Mouse (Mus musculus) forebrain, postnatal 0 days (tissue): Measurements from ENCODE around the gene Rpl18a. TPM values are rescaled to one million over a fixed set of nuclear protein-coding genes. Genes with fewer than 3 reads are reported as not detected.

ENCODE experiments used
- ATAC-seq: fragments of 200-750 bp; cut with Nextera tagmentation; 2 replicates; pipeline ENCODE4 v1.8.0; 2017; ENCODE audit warnings: mild to moderate bottlenecking, moderate library complexity
- DNase-seq: peaks from one replicate; pipeline ENCODE4 v3.0.0-alpha.2; 2015
- H3K27ac ChIP-seq: fragments of 300-500 bp; sonication (generic); 2 replicates; pipeline ENCODE4 v1.5.1; 2014; ENCODE audit warnings: low read depth, mild to moderate bottlenecking, antibody characterized with exemption, low read length, moderate library complexity, mixed read lengths
- H3K27me3 ChIP-seq: fragments of 300-500 bp; sonication (generic); 2 replicates; pipeline ENCODE4 v1.6.1; 2014; ENCODE audit warnings: mild to moderate bottlenecking, low read length, mixed read lengths; ENCODE audit not compliant: insufficient read depth
- H3K36me3 ChIP-seq: fragments of 300-500 bp; sonication (generic); 2 replicates; pipeline ENCODE4 v1.6.1; 2014; ENCODE audit warnings: mild to moderate bottlenecking, moderate library complexity; ENCODE audit not compliant: insufficient read depth
- H3K4me1 ChIP-seq: fragments of 300-500 bp; sonication (generic); 2 replicates; pipeline ENCODE4 v1.6.1; 2014; ENCODE audit warnings: antibody characterized with exemption; ENCODE audit not compliant: insufficient read depth
- H3K4me2 ChIP-seq: fragments of 300-500 bp; sonication (generic); 2 replicates; pipeline ENCODE4 v1.6.1; 2014; ENCODE audit warnings: low read depth, mild to moderate bottlenecking, moderate library complexity
- H3K4me3 ChIP-seq: fragments of 300-500 bp; sonication (generic); 2 replicates; pipeline ENCODE4 v1.5.1; 2014; ENCODE audit warnings: low read depth, low read length, mixed read lengths
- H3K9ac ChIP-seq: fragments of 300-500 bp; sonication (generic); 2 replicates; pipeline ENCODE4 v1.6.1; 2014; ENCODE audit warnings: mild to moderate bottlenecking
- H3K9me3 ChIP-seq: fragments of 300-500 bp; sonication (generic); 2 replicates; pipeline ENCODE4 v1.6.1; 2016; ENCODE audit warnings: low read length
- CTCF ChIP-seq: sonication (generic); IDR thresholded peaks from 2 replicates; pipeline ENCODE4 v1.5.1; 2016; ENCODE audit warnings: antibody characterized with exemption, control low read depth, low read depth
- WGBS: fragments of 180-500 bp; shearing (Covaris S2); extraction: QIAGEN DNeasy Blood & Tissue Kit; methylation state at CpG from one replicate; pipeline ENCODE4 v1.1.7; 2014; 5-methylcytosine and 5-hydroxymethylcytosine counted together
- polyA plus RNA-seq: library from polyadenylated mRNA; unstranded; fragments of >200 nt; fragmentation: Nextera tagmentation; extraction: Ambion mirVana; gene quantifications from 2 replicates; pipeline ENCODE4 v1.2.1, GENCODE M21; 2015
- total RNA-seq: library from RNA; depleted of rRNA; stranded (reverse); fragments of >200 nt; gene quantifications from 2 replicates; pipeline ENCODE4 v1.2.3, GENCODE M21; 2014

Rpl18a gene
- total and polyA plus RNA-seq, 2 experiments from 2014 or later, result 1,945 to 2,793 TPM

DNA sequence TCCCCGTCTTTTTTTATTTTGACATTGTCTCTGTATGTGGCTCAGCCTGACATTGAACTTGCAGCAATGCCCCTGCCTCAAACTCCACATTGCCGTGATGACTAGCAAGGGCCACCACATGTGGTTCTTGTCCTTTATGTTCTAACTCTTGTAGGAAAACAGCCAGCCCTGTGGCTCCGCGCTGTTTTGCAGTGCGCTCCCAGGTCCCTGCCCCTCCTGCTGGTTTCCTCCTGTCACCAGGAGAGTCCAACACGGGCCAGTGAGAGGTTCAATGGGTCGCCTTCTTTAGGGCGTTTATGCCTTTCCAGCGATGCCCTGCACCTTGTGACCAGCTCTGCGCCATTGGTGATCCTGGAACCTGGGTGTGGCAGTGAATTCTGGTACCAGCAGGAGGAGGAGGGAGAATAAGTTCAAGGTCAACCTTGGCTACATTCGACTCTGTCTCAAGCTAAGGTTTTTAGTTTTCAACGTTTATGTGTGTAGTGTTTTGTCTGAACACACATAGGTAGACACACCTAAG is 31.2 kb downstream of the Rpl18a start:
- peak overlapping the region; percentile 90 for H3K4me2 ChIP-seq
- H3K9me3 ChIP-seq, result no peaks in the 10 kb centered on the region
- H3K9ac ChIP-seq, result peak overlapping the region; percentile 42; the same call in 1 of the 2 replicates
- peak overlapping the region; percentile 49 for H3K4me3 ChIP-seq
- 5% methylated on average over 12 of the region's 12 CpGs for WGBS
- peak; percentile 5 for ATAC-seq
- DNase-seq, result no peak
- H3K4me1 ChIP-seq, result peaks cover 18% of the 10 kb centered on the region
- H3K27me3 ChIP-seq, result no peaks in the 10 kb centered on the region
- H3K36me3 ChIP-seq, result 0 out of 2 replicates have a peak, but pooled peaks cover 8% of the 10 kb centered on the region
- no peak for TF ChIP-seq CTCF
- H3K27ac ChIP-seq, result peak overlapping the region; percentile 92

DNA sequence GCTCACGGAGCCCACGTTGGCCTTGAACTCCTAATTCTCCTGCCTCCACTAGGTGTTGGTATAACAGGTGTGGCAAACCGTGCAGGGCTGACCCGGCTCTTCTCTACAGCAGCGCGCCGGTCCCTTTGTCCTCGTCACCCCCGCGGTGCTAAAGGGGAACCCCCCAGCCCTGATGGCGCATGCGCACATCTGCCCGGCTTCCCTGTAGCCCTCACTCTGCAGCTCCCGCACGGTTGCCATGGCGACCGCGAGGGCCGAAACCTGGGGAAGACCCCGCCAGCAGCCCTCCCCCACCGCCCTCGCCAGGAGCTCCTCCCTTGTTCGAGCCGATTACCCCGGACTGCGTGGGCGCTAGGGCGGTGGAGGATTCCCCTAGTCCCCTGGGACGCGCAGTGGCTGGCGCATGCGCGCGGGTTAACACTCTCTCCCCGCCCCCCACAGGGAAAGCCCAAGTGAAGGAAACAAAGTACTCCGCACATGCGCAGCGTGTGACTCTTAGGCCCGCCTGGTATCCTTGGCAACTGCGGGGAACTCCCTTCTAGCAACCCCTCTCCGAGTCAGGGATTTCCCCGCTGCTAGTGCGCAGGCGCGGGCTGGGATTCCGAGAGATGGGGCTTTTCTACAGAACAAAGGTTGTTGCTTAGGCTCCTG is 31.7 kb downstream of the Rpl18a start:
- ATAC-seq, result peak; percentile 87
- Histone ChIP-seq H3K27me3 (no peaks in the 10 kb centered on the region), H3K27ac (peak overlapping the region; percentile 92), H3K4me2 (peak overlapping the region; percentile 90), H3K36me3 (0 out of 2 replicates have a peak, but pooled peaks cover 8% of the 10 kb centered on the region), H3K9me3 (no peaks in the 10 kb centered on the region), H3K4me3 (peak overlapping the region; percentile 49), H3K4me1 (peaks cover 18% of the 10 kb centered on the region), H3K9ac (peak overlapping the region; percentile 65)
- TF ChIP-seq CTCF, result no peak; the same call in 1 of the 2 replicates
- WGBS, result under 1% methylated on average over 46 of the region's 46 CpGs
- peak; percentile 100 for DNase-seq

DNA sequence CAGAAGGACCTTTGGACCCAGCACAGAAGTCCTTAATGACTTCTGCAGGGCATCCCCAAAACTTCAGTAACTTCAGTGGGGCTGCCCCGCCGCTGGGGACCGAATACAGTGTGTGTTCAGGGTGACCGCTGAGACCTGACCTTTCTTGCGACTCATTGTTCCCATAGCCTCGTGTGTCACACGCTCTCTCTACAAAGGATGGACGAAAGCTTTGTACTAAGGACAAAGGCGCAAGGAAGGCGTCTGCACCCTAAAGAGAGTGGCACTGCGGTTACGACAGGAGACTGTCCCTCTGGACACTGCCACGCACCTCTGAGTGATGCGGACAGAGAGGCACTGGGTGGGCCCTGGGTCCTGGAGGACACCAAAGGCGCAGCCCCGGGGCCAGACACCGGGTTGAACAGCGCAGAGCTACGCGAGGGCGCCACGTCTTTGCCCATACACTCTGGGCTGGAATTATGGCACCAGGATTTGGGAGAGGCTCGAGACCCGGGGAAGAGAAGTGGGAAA is 32.4 kb downstream of the Rpl18a start:
- ATAC-seq (no peak; the same call in 1 of the 2 replicates), DNase-seq (no peak)
- Histone ChIP-seq H3K4me2 (peak overlapping the region; percentile 90), H3K36me3 (0 out of 2 replicates have a peak, but pooled peaks cover 8% of the 10 kb centered on the region), H3K9ac (peak overlapping the region; percentile 65), H3K4me1 (peaks cover 18% of the 10 kb centered on the region), H3K27me3 (no peaks in the 10 kb centered on the region), H3K9me3 (no peaks in the 10 kb centered on the region), H3K4me3 (peak overlapping the region; percentile 49), H3K27ac (peak overlapping the region; percentile 92)
- TF ChIP-seq CTCF, result no peak
- WGBS, result 2% methylated on average over 24 of the region's 24 CpGs

DNA sequence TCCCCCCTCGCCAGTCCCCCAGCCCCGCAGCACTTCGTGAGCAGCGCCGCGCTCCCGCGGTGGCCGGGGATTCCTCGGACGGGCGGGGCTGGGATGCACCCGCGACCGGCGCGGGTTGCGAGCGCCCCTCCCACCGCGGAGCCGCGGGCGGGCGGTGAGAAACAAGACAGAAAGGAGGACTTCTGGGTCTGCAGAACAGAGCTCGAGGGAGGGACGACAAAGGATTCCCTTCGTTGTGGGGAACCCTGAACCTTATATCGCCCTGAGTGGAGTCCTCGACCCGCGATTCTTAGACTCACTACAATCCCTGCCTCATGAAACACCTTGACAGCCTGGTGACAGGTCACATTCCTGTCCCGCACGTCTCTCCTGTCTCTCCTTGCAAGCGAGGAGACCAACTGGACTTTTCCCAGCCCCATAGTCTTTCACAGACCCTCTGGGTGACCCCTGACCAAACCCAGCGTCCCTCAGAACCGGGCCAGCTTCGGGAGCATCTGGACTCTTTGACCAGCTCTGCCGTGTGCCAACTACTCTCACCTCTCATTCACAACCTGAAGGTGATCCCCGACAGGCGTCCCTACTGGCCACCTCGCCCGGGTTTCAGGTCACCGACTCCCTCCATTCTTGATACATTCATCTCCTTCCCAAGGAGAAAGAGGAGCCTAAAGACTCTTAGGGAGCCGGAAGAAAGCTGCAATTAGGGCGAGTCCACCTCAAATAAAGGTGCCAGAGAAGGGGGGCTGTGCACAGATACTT is 33.1 kb downstream of the Rpl18a start:
- Histone ChIP-seq H3K36me3 (0 out of 2 replicates have a peak, but pooled peaks cover 8% of the 10 kb centered on the region), H3K4me1 (peaks cover 15% of the 10 kb centered on the region), H3K9me3 (no peaks in the 10 kb centered on the region), H3K27ac (peak overlapping the region; percentile 92), H3K4me2 (peak overlapping the region; percentile 90), H3K27me3 (no peaks in the 10 kb centered on the region), H3K9ac (peak overlapping the region; percentile 65), H3K4me3 (peak overlapping the region; percentile 49)
- 2% methylated on average over 46 of the region's 46 CpGs for WGBS
- DNase-seq (peak; percentile 67), ATAC-seq (no peak)
- TF ChIP-seq CTCF, result no peak

DNA sequence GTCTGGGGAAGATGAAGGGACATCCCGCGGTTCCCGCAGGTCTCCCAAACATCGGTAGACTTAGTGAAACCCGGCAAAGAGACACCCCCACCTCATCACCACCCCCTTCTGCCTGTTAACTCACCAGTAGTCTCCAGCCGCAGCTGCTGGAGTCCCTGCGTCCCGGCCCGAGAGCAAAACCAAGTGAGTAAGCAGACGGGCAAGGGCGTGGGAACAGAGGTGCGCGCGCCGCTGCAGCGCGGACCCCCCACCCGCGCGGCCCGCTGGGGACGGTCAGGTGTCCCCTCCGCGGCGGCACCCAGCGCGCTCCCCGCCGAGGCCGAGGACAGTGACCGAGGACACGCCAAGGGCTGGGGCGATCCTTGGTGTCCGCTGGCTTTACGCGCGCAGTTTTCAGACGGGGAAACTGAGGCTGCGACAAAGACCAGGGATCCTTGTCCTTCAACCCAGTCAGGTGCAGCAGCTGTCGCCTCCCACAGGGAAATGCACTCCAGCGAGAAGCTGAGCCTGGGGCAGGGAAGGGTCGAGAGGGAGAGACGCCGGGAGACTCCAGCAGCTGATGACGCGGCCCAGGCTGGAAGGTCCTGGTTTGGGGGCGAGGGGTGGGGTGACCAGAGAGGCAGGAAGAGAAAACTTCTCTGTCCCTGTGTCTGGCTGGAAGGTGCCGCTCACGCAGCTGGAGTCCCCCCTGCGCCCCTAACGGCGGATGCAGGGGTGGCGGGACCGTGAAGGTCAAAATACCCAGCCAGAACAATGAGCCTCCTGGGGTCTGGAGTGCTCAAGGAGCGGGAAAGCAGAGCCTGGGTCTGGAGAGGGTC is 34.2 kb downstream of the Rpl18a start, which contains the start of gene Kcnn1:
TSS of gene Kcnn1 (minus strand) at position 435 of the 818 bp plus-strand sequence.
- peak within 1 kb of the TSS; percentile 49 for H3K4me3 ChIP-seq
- DNase-seq (peak; percentile 14), ATAC-seq (no peak)
- H3K27ac ChIP-seq, result peak within 1 kb of the TSS; percentile 92
- 0 out of 2 replicates have a peak, but pooled peaks cover 5% of the 10 kb centered on the region for H3K36me3 ChIP-seq
- H3K9me3 ChIP-seq, result no peaks in the 10 kb centered on the region
- WGBS, result 2% methylated on average over 55 of the region's 55 CpGs
- TF ChIP-seq CTCF, result peak; percentile 48
- H3K27me3 ChIP-seq, result no peaks in the 10 kb centered on the region
- peak within 1 kb of the TSS; percentile 65 for H3K9ac ChIP-seq
- peak within 1 kb of the TSS; percentile 90 for H3K4me2 ChIP-seq
- H3K4me1 ChIP-seq, result peaks cover 11% of the 10 kb centered on the region

DNA sequence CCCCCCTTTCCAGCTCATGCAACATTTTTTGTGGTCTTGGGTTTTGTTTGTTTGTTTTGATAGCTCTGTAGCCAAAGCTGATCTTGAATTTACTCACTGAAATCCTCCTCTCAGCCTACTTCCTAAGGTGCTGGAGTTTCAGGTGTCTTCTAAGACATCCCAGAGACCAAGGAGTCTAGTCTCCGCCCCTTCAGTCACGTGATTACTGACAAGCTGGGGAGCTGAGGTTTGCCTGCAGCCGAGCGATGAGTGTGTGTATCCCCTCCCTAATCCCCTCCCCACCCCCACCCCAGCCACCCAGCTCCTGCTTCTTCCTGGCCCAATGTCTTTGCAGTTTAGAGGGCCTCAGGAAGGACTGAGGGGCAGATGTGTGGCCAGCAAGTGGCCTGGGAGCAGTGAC is 39.7 kb downstream of the Rpl18a start:
- H3K9ac ChIP-seq, result no peak overlapping the region
- WGBS, result 13% methylated on average over 4 of the region's 4 CpGs
- H3K4me3 ChIP-seq, result no peak overlapping the region
- no peaks in the 10 kb centered on the region; the same call in 1 of the 2 replicates for H3K36me3 ChIP-seq
- no peak overlapping the region for H3K27ac ChIP-seq
- no peaks in the 10 kb centered on the region for H3K27me3 ChIP-seq
- TF ChIP-seq CTCF, result no peak
- H3K4me1 ChIP-seq, result peaks cover 7% of the 10 kb centered on the region
- peak; percentile 40; the same call in 1 of the 2 replicates for ATAC-seq
- H3K4me2 ChIP-seq, result no peak overlapping the region
- DNase-seq, result no peak
- no peaks in the 10 kb centered on the region for H3K9me3 ChIP-seq
